Mouse (Mus musculus) thymus, postnatal 25 days (tissue): Measurements from ENCODE around the gene Barx1.

Experiments used
- DNase-seq: peaks from one replicate; pipeline ENCODE4 v3.0.0; 2022

Gene Barx1

GRCm38 (mm10) chr13:48662431-48663143 lies at the start of gene Barx1:
TSS of gene Barx1 (plus strand) at chr13:48662998.
- no peak for DNase-seq

GRCm38 (mm10) chr13:48614525-48614924 lies 48.3 kb upstream of the Barx1 start:
- no peak for DNase-seq

GRCm38 (mm10) chr13:48617774-48618173 lies 45.0 kb upstream of the Barx1 start:
- DNase-seq: no peak

GRCm38 (mm10) chr13:48618890-48619289 lies 43.9 kb upstream of the Barx1 start:
- DNase-seq: no peak

GRCm38 (mm10) chr13:48624968-48625398 lies 37.8 kb upstream of the Barx1 start:
- DNase-seq: no peak

- peak; percentile 97 for DNase-seq
These were observed 37.2 kb upstream of the Barx1 start, which contains the start of gene Ptpdc1 for GRCm38 (mm10) chr13:48625433-48626184. TSS of gene Ptpdc1 (minus strand) at chr13:48625664.

GRCm38 (mm10) chr13:48631691-48632090 lies 31.1 kb upstream of the Barx1 start:
- no peak for DNase-seq

- DNase-seq: no peak
These were observed 25.1 kb upstream of the Barx1 start for GRCm38 (mm10) chr13:48637706-48638105.

- DNase-seq: peak; percentile 52
These were observed 23.2 kb upstream of the Barx1 start for GRCm38 (mm10) chr13:48639570-48639969.

GRCm38 (mm10) chr13:48643072-48643471 lies 19.7 kb upstream of the Barx1 start:
- DNase-seq: no peak

- no peak for DNase-seq
These were observed 18.8 kb upstream of the Barx1 start for GRCm38 (mm10) chr13:48643991-48644390.

GRCm38 (mm10) chr13:48646696-48647095 lies 16.1 kb upstream of the Barx1 start:
- DNase-seq: no peak

- peak; percentile 23 for DNase-seq
These were observed 12.2 kb upstream of the Barx1 start for GRCm38 (mm10) chr13:48650615-48651014.

- no peak for DNase-seq
These were observed 11.4 kb upstream of the Barx1 start for GRCm38 (mm10) chr13:48651132-48652065.

- DNase-seq: peak; percentile 58
These were observed 8.7 kb upstream of the Barx1 start for GRCm38 (mm10) chr13:48653788-48654770.

GRCm38 (mm10) chr13:48655637-48656036 lies 7.2 kb upstream of the Barx1 start:
- peak; percentile 29 for DNase-seq

GRCm38 (mm10) chr13:48657791-48658190 lies 5.0 kb upstream of the Barx1 start:
- DNase-seq: no peak

GRCm38 (mm10) chr13:48658588-48659253 lies 4.1 kb upstream of the Barx1 start:
- DNase-seq: no peak

- no peak for DNase-seq
These were observed 3.3 kb upstream of the Barx1 start for GRCm38 (mm10) chr13:48659254-48660220.

- DNase-seq: no peak
These were observed 2.5 kb upstream of the Barx1 start for GRCm38 (mm10) chr13:48660221-48660734.
